Mouse (Mus musculus) left cerebral cortex, postnatal 25 days (tissue): ENCODE data around the gene Crot. TPM values are rescaled to one million over a fixed set of nuclear protein-coding genes. Genes with fewer than 3 reads are reported as not detected.
A peak's percentile ranks its signal among the peaks of the same experiment; 100 is the strongest.
"Not testable (repeated sequence)": the region's sequence is repeated elsewhere in the genome, so short reads cannot be mapped to it uniquely, and the experiment has no call there.

Source experiments
- DNase-seq, 2 experiments: peaks; one replicate each; pipeline ENCODE4 v3.0.0; 2022; ENCODE audit warnings: low spot score in 2 of 2, mixed read lengths in 1 of 2
- intact Hi-C: fragments of 180-260 bp; cut with DNase I; formaldehyde crosslinking; loops from one replicate; pipeline ENCODE4 v1.15.1; 2025
- total RNA-seq, 2 experiments: library from RNA; stranded (reverse); gene quantifications; 2 replicates each; pipeline ENCODE4 v1.2.3; 2021

Crot gene
- 10 to 100 TPM; 28.2 to 29.2 TPM for total RNA-seq

- peak; percentile 93 to 95 for DNase-seq
- intact Hi-C loops, result loop anchor here (1.0 to 10.0 kb wide), 3 partner anchors 105 to 375 kb away; partner anchors contain the start of genes 9330182L06Rik, Rundc3b and Tmem243
Measured at GRCm38 (mm10) chr5:8996686-8997512, at the start of gene Crot. Crot (minus strand) TSS chr5:8997324.

- intact Hi-C loops, result no loop called here
- DNase-seq, result no peak
Measured at GRCm38 (mm10) chr5:9045904-9046303, 48.8 kb upstream of the Crot start.

- no peak for DNase-seq
- intact Hi-C loops, result no loop called here
Measured at GRCm38 (mm10) chr5:9044821-9045220, 47.7 kb upstream of the Crot start.

GRCm38 (mm10) chr5:9043582-9044267, 46.6 kb upstream of the Crot start:
- no peak for DNase-seq
- intact Hi-C loops, result no loop called here

- intact Hi-C loops, result no loop called here
- peak in 1 of 2 experiments; percentile 13 for DNase-seq
Measured at GRCm38 (mm10) chr5:9042721-9043416, 45.7 kb upstream of the Crot start.

- DNase-seq, result no peak
- intact Hi-C loops, result no loop called here
Measured at GRCm38 (mm10) chr5:9040665-9041215, 43.6 kb upstream of the Crot start.

- intact Hi-C loops, result no loop called here
- no peak for DNase-seq
Measured at GRCm38 (mm10) chr5:9039978-9040377, 42.9 kb upstream of the Crot start.

- intact Hi-C loops, result no loop called here
Measured at GRCm38 (mm10) chr5:9037292-9037691, 40.2 kb upstream of the Crot start.

GRCm38 (mm10) chr5:9035457-9035856, 38.3 kb upstream of the Crot start:
- intact Hi-C loops, result no loop called here
- no peak for DNase-seq

More at GRCm38 (mm10) chr5:9037292-9037691, 40.2 kb upstream of the Crot start:
- no peak for DNase-seq

GRCm38 (mm10) chr5:9034535-9034934, 37.4 kb upstream of the Crot start:
- intact Hi-C loops, result no loop called here
- DNase-seq, result no peak

GRCm38 (mm10) chr5:9033843-9034242, 36.7 kb upstream of the Crot start:
- no peak for DNase-seq
- intact Hi-C loops, result no loop called here

GRCm38 (mm10) chr5:9032641-9033040, 35.5 kb upstream of the Crot start:
- no peak for DNase-seq
- intact Hi-C loops, result no loop called here

GRCm38 (mm10) chr5:9032101-9032590, 35.0 kb upstream of the Crot start:
- no peak for DNase-seq
- intact Hi-C loops, result no loop called here

- DNase-seq, result no peak
- intact Hi-C loops, result no loop called here
Measured at GRCm38 (mm10) chr5:9028266-9028841, 31.2 kb upstream of the Crot start.

- intact Hi-C loops, result no loop called here
- peak in 1 of 2 experiments; percentile 52 for DNase-seq
Measured at GRCm38 (mm10) chr5:9015352-9015751, 18.2 kb upstream of the Crot start.

GRCm38 (mm10) chr5:9014774-9015173, 17.6 kb upstream of the Crot start:
- intact Hi-C loops, result no loop called here
- no peak for DNase-seq

- peak in 1 of 2 experiments; percentile 14 for DNase-seq
Measured at GRCm38 (mm10) chr5:9011374-9011773, 14.2 kb upstream of the Crot start.

GRCm38 (mm10) chr5:9010166-9010565, 13.0 kb upstream of the Crot start:
- no peak for DNase-seq
- intact Hi-C loops, result no loop called here

More at GRCm38 (mm10) chr5:9011374-9011773, 14.2 kb upstream of the Crot start:
- intact Hi-C loops, result no loop called here

GRCm38 (mm10) chr5:9006585-9006984, 9.5 kb upstream of the Crot start:
- DNase-seq, intact Hi-C loops: not testable (repeated sequence)
